Mouse (Mus musculus) heart, postnatal 0 days (tissue): ENCODE data around the gene Cpeb4. TPM values are rescaled to one million over a fixed set of nuclear protein-coding genes. Genes with fewer than 3 reads are reported as not detected.

ENCODE experiments used
- ATAC-seq: fragments of 200-750 bp; cut with Nextera tagmentation; 2 replicates; pipeline ENCODE4 v1.8.0; 2017; ENCODE audit warnings: low read depth, moderate number of reproducible peaks, moderate library complexity; ENCODE audit not compliant: insufficient read depth
- DNase-seq: peaks from one replicate; pipeline ENCODE4 v3.0.0-alpha.2; 2016; ENCODE audit warnings: low spot score
- H3K27ac ChIP-seq: fragments of 300-500 bp; sonication (generic); 2 replicates; pipeline ENCODE4 v1.5.1; 2014; ENCODE audit warnings: low read depth, mild to moderate bottlenecking
- H3K27me3 ChIP-seq: fragments of 300-500 bp; sonication (generic); 2 replicates; pipeline ENCODE4 v1.6.1; 2014; ENCODE audit warnings: low read length, mixed read lengths; ENCODE audit not compliant: control insufficient read depth, insufficient read depth
- H3K36me3 ChIP-seq: fragments of 300-500 bp; sonication (generic); replicated peaks from 2 replicates; pipeline ENCODE4 v1.6.1; 2014; ENCODE audit warnings: low read length, mixed read lengths; ENCODE audit not compliant: control insufficient read depth, insufficient read depth
- H3K4me1 ChIP-seq: fragments of 300-500 bp; sonication (generic); 2 replicates; pipeline ENCODE4 v1.6.1; 2014; ENCODE audit warnings: antibody characterized with exemption; ENCODE audit not compliant: control insufficient read depth, insufficient read depth
- H3K4me2 ChIP-seq: fragments of 300-500 bp; sonication (generic); 2 replicates; pipeline ENCODE4 v1.6.1; 2014; ENCODE audit warnings: low read depth, mild to moderate bottlenecking, low read length, moderate library complexity
- H3K4me3 ChIP-seq: fragments of 300-500 bp; sonication (generic); 2 replicates; pipeline ENCODE4 v1.5.1; 2014; ENCODE audit warnings: low read depth, low read length
- H3K9ac ChIP-seq: fragments of 300-500 bp; sonication (generic); replicated peaks from 2 replicates; pipeline ENCODE4 v1.6.1; 2014; ENCODE audit warnings: low read depth, low read length, mixed read lengths
- H3K9me3 ChIP-seq: fragments of 300-500 bp; sonication (generic); replicated peaks from 2 replicates; pipeline ENCODE4 v1.6.1; 2016; ENCODE audit warnings: low read length; ENCODE audit not compliant: control insufficient read depth
- CTCF ChIP-seq: IDR thresholded peaks from 2 replicates; pipeline ENCODE4 v1.5.1; 2016; ENCODE audit warnings: antibody characterized with exemption, control low read depth, low read depth
- EP300 ChIP-seq: IDR thresholded peaks from 2 replicates; pipeline ENCODE4 v1.6.1; 2016; ENCODE audit warnings: antibody characterized with exemption, low read depth
- WGBS: fragments of 180-500 bp; shearing (Covaris S2); extraction: QIAGEN DNeasy Blood & Tissue Kit; methylation state at CpG from one replicate; pipeline ENCODE4 v1.1.7; 2014; 5-methylcytosine and 5-hydroxymethylcytosine counted together
- polyA plus RNA-seq: library from polyadenylated mRNA; unstranded; fragments of >200 nt; fragmentation: Nextera tagmentation; extraction: Ambion mirVana; gene quantifications from 2 replicates; pipeline ENCODE4 v1.2.1, GENCODE M21; 2015
- total RNA-seq: library from RNA; depleted of rRNA; stranded (reverse); fragments of >200 nt; gene quantifications from 2 replicates; pipeline ENCODE4 v1.2.3, GENCODE M21; 2014; ENCODE audit warnings: low replicate concordance

Gene Cpeb4
- total and polyA plus RNA-seq, 2 experiments from 2014 or later, result 7.2 to 30.2 TPM

GRCm38 (mm10) chr11:31835352-31835751 is 36.7 kb upstream of the Cpeb4 start:
- WGBS, result 66% methylated on average over 3 of the region's 3 CpGs
- H3K36me3 ChIP-seq, result no peaks in the 10 kb centered on the region
- no peaks in the 10 kb centered on the region for H3K27me3 ChIP-seq
- no peak overlapping the region for H3K9ac ChIP-seq
- TF ChIP-seq EP300 (no peak), CTCF (no peak)
- H3K4me3 ChIP-seq, result no peak overlapping the region
- peaks cover 22% of the 10 kb centered on the region for H3K4me1 ChIP-seq
- ATAC-seq, result no peak
- no peaks in the 10 kb centered on the region for H3K9me3 ChIP-seq
- H3K4me2 ChIP-seq, result no peak overlapping the region
- no peak overlapping the region for H3K27ac ChIP-seq
- DNase-seq, result no peak

GRCm38 (mm10) chr11:31837243-31837642 is 34.8 kb upstream of the Cpeb4 start:
- H3K9ac ChIP-seq, result no peak overlapping the region
- no peak overlapping the region for H3K27ac ChIP-seq
- H3K9me3 ChIP-seq, result no peaks in the 10 kb centered on the region
- 95% methylated on average over 3 of the region's 3 CpGs for WGBS
- no peak for TF ChIP-seq CTCF
- no peak for TF ChIP-seq EP300
- ATAC-seq (no peak), DNase-seq (no peak)
- H3K36me3 ChIP-seq, result no peaks in the 10 kb centered on the region
- no peak overlapping the region for H3K4me2 ChIP-seq
- peaks cover 14% of the 10 kb centered on the region for H3K4me1 ChIP-seq
- H3K27me3 ChIP-seq, result no peaks in the 10 kb centered on the region
- no peak overlapping the region for H3K4me3 ChIP-seq

GRCm38 (mm10) chr11:31837753-31838152 is 34.3 kb upstream of the Cpeb4 start:
- Histone ChIP-seq H3K4me3 (no peak overlapping the region), H3K27me3 (no peaks in the 10 kb centered on the region), H3K27ac (no peak overlapping the region), H3K4me2 (no peak overlapping the region), H3K36me3 (no peaks in the 10 kb centered on the region), H3K9me3 (no peaks in the 10 kb centered on the region), H3K9ac (no peak overlapping the region), H3K4me1 (peaks cover 14% of the 10 kb centered on the region)
- no peak for TF ChIP-seq CTCF
- TF ChIP-seq EP300, result no peak
- ATAC-seq, result no peak
- DNase-seq, result no peak
- 90% methylated on average over 4 of the region's 4 CpGs for WGBS

GRCm38 (mm10) chr11:31838442-31839083 is 33.4 kb upstream of the Cpeb4 start:
- peak overlapping the region; percentile 82 for H3K27ac ChIP-seq
- H3K9me3 ChIP-seq, result no peaks in the 10 kb centered on the region
- 0 out of 2 replicates have a peak overlapping the region, but pooled peaks have one; percentile 1 for H3K9ac ChIP-seq
- H3K4me1 ChIP-seq, result peaks cover 21% of the 10 kb centered on the region
- no peak overlapping the region for H3K4me3 ChIP-seq
- 19% methylated on average over 7 of the region's 7 CpGs for whole genome bisulfite sequencing
- DNase-seq (peak; percentile 70), ATAC-seq (peak; percentile 83)
- TF ChIP-seq CTCF (no peak), EP300 (no peak)
- H3K4me2 ChIP-seq, result 0 out of 2 replicates have a peak overlapping the region, but pooled peaks have one; percentile 5
- H3K36me3 ChIP-seq, result no peaks in the 10 kb centered on the region
- H3K27me3 ChIP-seq, result no peaks in the 10 kb centered on the region

- peaks cover 26% of the 10 kb centered on the region for H3K4me1 ChIP-seq
- H3K27me3 ChIP-seq, result no peaks in the 10 kb centered on the region
- no peak for ATAC-seq
- no peak overlapping the region for H3K4me3 ChIP-seq
- WGBS, result 9% methylated on average over 6 of the region's 6 CpGs
- no peak overlapping the region for H3K9ac ChIP-seq
- 0 out of 2 replicates have a peak overlapping the region, but pooled peaks have one; percentile 5 for H3K4me2 ChIP-seq
- H3K9me3 ChIP-seq, result no peaks in the 10 kb centered on the region
- DNase-seq, result peak; percentile 34
- peak overlapping the region; percentile 82 for H3K27ac ChIP-seq
- TF ChIP-seq EP300 (no peak), CTCF (no peak)
- no peaks in the 10 kb centered on the region for H3K36me3 ChIP-seq
Observed at GRCm38 (mm10) chr11:31839084-31839460, 32.9 kb upstream of the Cpeb4 start.
